Mouse (Mus musculus) myocyte (in vitro differentiated cells): ENCODE results near the gene Ddx23. TPM values are rescaled to one million over a fixed set of nuclear protein-coding genes. Genes with fewer than 3 reads are reported as not detected.

Experiments used
- H3K27me3 ChIP-seq: one replicate; pipeline ENCODE4 v1.6.1; 2011; ENCODE audit not compliant: control insufficient read depth, insufficient read depth, insufficient read length
- H3K36me3 ChIP-seq: one replicate; pipeline ENCODE4 v1.6.1; 2011; ENCODE audit not compliant: control insufficient read depth, insufficient read depth
- H3K4me2 ChIP-seq: one replicate; pipeline ENCODE4 v1.6.1; 2011; ENCODE audit warnings: low read depth, control low read depth
- H3K4me3 ChIP-seq: one replicate; pipeline ENCODE4 v1.5.1; 2011; ENCODE audit warnings: mild to moderate bottlenecking, control low read depth, moderate library complexity
- H3K79me2 ChIP-seq: one replicate; pipeline ENCODE4 v1.6.1; 2011; ENCODE audit not compliant: control insufficient read depth, insufficient read depth
- H3ac ChIP-seq: one replicate; pipeline ENCODE4 v1.6.1; 2011; ENCODE audit not compliant: control insufficient read depth, insufficient read length
- CEBPB ChIP-seq: IDR thresholded peaks from 2 replicates; pipeline ENCODE4 v1.6.1; 2011; ENCODE audit warnings: mild to moderate bottlenecking, moderate library complexity; ENCODE audit not compliant: poor library complexity, insufficient read depth, severe bottlenecking
- E2F4 ChIP-seq: IDR thresholded peaks from one replicate; pipeline ENCODE4 v1.6.1; 2011; ENCODE audit warnings: mild to moderate bottlenecking, control low read depth, moderate library complexity; ENCODE audit not compliant: insufficient read depth
- MAX ChIP-seq: IDR thresholded peaks from one replicate; pipeline ENCODE4 v1.6.1; 2011; ENCODE audit warnings: low read depth, mild to moderate bottlenecking, control low read depth
- MYOD1 ChIP-seq, 3 experiments: IDR thresholded peaks; one replicate each; pipeline ENCODE4 v1.6.1; 2011; ENCODE audit warnings: control low read depth in 2 of 3, low read depth in 2 of 3, mild to moderate bottlenecking in 2 of 3, moderate library complexity in 1 of 3; ENCODE audit not compliant: insufficient read length in 2 of 3, control insufficient read depth in 1 of 3
- MYOG ChIP-seq, 3 experiments: IDR thresholded peaks; one replicate each; pipeline ENCODE4 v1.6.1; 2011; ENCODE audit warnings: control low read depth in 2 of 3, low read depth in 2 of 3, mild to moderate bottlenecking in 2 of 3; ENCODE audit not compliant: insufficient read length in 2 of 3, control insufficient read depth in 1 of 3, insufficient read depth in 1 of 3
- POLR2A ChIP-seq: IDR thresholded peaks from one replicate; pipeline ENCODE4 v1.6.1; 2011; ENCODE audit warnings: low read depth, mild to moderate bottlenecking, control low read depth, moderate library complexity; ENCODE audit not compliant: insufficient read length
- POLR2AphosphoS2 ChIP-seq: IDR thresholded peaks from one replicate; pipeline ENCODE4 v1.6.1; 2011; ENCODE audit warnings: low read depth, control low read depth; ENCODE audit not compliant: insufficient read length
- REST ChIP-seq: IDR thresholded peaks from one replicate; pipeline ENCODE4 v1.6.1; 2011; ENCODE audit warnings: mild to moderate bottlenecking, control low read depth, moderate library complexity; ENCODE audit not compliant: insufficient read depth, insufficient read length
- SRF ChIP-seq: IDR thresholded peaks from one replicate; pipeline ENCODE4 v1.6.1; 2011; ENCODE audit warnings: low read depth; ENCODE audit not compliant: control insufficient read depth, insufficient read length
- TCF12 ChIP-seq: IDR thresholded peaks from one replicate; pipeline ENCODE4 v1.6.1; 2011; ENCODE audit warnings: mild to moderate bottlenecking, control low read depth; ENCODE audit not compliant: poor library complexity, insufficient read depth, severe bottlenecking
- TCF3 ChIP-seq: IDR thresholded peaks from one replicate; pipeline ENCODE4 v1.6.1; 2011; ENCODE audit warnings: low read depth, control low read depth; ENCODE audit not compliant: insufficient read length
- USF1 ChIP-seq: IDR thresholded peaks from one replicate; pipeline ENCODE4 v1.6.1; 2011; ENCODE audit warnings: low read depth, mild to moderate bottlenecking, control low read depth, moderate library complexity
- polyA plus RNA-seq: library from polyadenylated mRNA; unstranded; fragments of >200 nt; fragmentation: generic; extraction: Trizol; gene quantifications from one replicate; pipeline ENCODE4 v1.2.1, GENCODE M21; 2012; ENCODE audit warnings: missing spikeins

The Ddx23 gene
- polyA plus RNA-seq, 1 experiment, result 102 TPM

DNA sequence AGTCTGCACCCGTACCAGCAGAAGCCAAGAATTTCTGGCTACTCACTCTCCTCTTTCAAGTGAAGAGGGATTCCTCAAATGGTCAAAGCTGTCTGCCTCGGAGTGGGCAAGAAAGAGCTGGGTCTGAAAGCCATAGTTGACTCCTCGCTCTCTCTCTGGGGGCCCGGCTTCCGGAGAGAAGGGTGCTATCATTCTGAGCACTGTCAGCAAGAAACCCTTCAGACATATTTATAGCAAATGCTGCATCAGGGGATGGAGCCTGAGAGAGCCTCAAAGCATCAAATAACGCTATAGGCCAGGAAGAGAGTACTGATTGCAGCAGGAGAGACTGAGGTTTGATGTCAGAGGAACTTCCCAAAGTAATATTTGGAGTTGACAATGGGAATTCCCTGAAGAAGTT lies 33.2 kb downstream of the Ddx23 start:
- no peak for TF ChIP-seq MYOD1 (IDR thresholded peaks at IDR 0.05; ENCODE audit: control insufficient read depth in 1 of 3, insufficient read length in 2 of 3, low read depth in 2 of 3)
- TF ChIP-seq REST, result no peak
- no peak for TF ChIP-seq MAX
- no peak for TF ChIP-seq TCF3
- no peak for TF ChIP-seq MYOG (IDR thresholded peaks at IDR 0.05; ENCODE audit: control insufficient read depth in 1 of 3, insufficient read depth in 1 of 3, insufficient read length in 2 of 3, low read depth in 2 of 3)
- TF ChIP-seq TCF12, result no peak
- TF ChIP-seq POLR2AphosphoS2, result no peak
- no peak for TF ChIP-seq SRF
- TF ChIP-seq POLR2A, result no peak
- no peak for TF ChIP-seq USF1
- no peak for TF ChIP-seq CEBPB
- no peak for TF ChIP-seq E2F4
- H3K4me2 ChIP-seq, result no peak overlapping the region
- no peak overlapping the region for H3ac ChIP-seq
- H3K27me3 ChIP-seq, result no peaks in the 10 kb centered on the region
- H3K4me3 ChIP-seq, result no peak overlapping the region
- H3K36me3 ChIP-seq, result no peaks in the 10 kb centered on the region
- H3K79me2 ChIP-seq, result no peaks in the 10 kb centered on the region

DNA sequence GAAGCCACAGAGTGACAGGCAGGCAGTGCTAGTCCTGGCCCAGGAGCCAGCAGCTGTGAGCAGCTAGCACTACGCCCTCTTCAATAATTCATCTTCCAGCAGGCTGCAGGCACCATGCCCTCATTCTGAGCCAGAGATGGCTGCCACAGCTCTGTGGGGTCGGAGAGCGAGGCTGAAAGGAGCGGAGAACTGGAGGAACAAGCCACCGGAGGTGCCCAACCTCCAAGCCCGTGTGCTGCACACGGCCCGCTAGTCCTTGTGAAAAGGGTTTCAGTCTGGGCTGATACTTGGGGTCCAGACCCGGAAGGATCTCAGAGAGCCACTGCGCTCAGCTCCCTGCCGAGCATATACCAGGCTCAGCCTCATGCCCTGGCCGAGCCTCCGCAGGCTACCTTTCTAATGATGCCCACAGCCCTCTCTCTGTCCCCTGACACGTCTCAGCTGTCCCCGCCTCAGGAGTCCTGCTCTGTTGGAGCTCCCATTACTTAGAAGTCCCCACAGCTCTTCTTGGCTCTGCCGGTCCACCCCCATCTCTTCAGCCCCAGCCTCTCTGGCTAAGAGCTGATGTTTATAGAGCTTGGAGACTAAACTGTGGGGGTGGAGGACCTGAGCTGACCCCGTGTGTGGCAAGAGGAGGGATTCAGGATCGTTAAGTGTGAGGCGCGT lies 34.0 kb downstream of the Ddx23 start:
- Histone ChIP-seq H3K4me3 (no peak overlapping the region), H3K4me2 (no peak overlapping the region), H3K36me3 (no peaks in the 10 kb centered on the region), H3K27me3 (no peaks in the 10 kb centered on the region), H3K79me2 (no peaks in the 10 kb centered on the region), H3ac (no peak overlapping the region)
- no peak for TF ChIP-seq POLR2AphosphoS2
- TF ChIP-seq TCF3, result no peak
- no peak for TF ChIP-seq REST
- no peak for TF ChIP-seq TCF12
- TF ChIP-seq MAX, result no peak
- TF ChIP-seq E2F4, result no peak
- no peak for TF ChIP-seq CEBPB
- no peak for TF ChIP-seq SRF
- TF ChIP-seq POLR2A, result no peak
- TF ChIP-seq MYOD1 (IDR thresholded peaks at IDR 0.05; ENCODE audit: control insufficient read depth in 1 of 3, insufficient read length in 2 of 3, low read depth in 2 of 3), result peak in 2 of 3 experiments; percentile 9 to 75
- peak in 1 of 3 experiments; percentile 64 for TF ChIP-seq MYOG (IDR thresholded peaks at IDR 0.05; ENCODE audit: control insufficient read depth in 1 of 3, insufficient read depth in 1 of 3, insufficient read length in 2 of 3, low read depth in 2 of 3)
- no peak for TF ChIP-seq USF1

DNA sequence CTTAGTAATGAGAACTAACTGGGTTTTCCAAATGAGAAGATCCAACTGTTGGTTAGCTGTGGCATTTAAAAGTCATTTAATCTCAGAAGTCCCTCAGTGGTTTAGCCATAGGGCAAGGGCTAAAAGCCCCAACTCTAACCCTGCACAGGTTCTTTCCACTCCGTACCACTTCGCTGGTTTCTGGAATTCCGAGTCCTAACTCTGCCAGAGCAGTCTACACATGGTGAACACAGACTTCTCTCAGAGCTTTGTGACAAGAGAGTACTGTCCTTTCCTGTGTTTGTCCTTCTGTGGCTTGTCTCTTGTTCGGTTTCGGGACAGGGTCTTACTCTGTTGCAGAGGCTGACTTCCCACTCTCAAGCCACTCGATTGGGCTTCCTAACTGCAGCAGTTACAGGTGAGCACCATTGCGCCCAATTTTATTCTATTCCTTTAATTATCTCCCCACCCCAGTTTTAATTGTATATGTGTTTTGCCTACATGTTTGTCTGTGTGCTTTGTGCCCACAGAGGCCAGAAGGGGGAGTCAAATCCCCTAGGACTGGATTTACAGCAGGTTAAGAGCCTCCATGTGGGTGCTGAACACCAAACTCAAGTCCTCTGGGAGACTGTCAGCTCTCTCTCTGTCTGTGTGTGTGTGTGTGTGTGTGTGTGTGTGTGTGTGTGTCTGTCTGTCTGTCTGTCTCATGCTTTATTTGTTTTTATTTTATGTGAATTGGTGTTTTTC lies 36.0 kb downstream of the Ddx23 start:
- Histone ChIP-seq H3ac (no peak overlapping the region), H3K4me2 (peak overlapping the region; percentile 52), H3K27me3 (no peaks in the 10 kb centered on the region), H3K4me3 (no peak overlapping the region), H3K79me2 (no peaks in the 10 kb centered on the region), H3K36me3 (no peaks in the 10 kb centered on the region)
- TF ChIP-seq SRF (no peak), TCF12 (no peak), E2F4 (no peak), REST (no peak)

DNA sequence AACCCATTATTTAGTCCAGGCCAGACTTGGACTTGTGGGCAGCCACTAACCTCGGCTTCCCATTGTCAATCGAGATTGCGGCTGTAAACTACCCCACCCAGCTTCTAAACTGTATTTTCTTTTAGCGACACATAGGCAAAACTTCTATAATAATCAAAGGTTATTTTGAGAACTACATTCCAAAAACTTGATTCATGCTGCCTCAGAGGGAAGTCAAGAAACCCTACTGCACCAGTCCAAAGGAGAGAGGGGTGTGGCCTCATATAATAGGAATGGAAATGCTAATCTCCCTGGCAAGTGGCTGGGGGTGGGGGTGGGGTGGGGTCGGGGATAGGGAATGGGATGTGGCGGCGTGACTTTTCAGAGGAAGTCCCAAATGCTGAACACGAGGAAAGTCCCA lies 36.6 kb downstream of the Ddx23 start:
- no peak overlapping the region for H3ac ChIP-seq
- no peak overlapping the region for H3K4me3 ChIP-seq
- peak overlapping the region; percentile 79 for H3K4me2 ChIP-seq
- no peaks in the 10 kb centered on the region for H3K27me3 ChIP-seq
- H3K36me3 ChIP-seq, result no peaks in the 10 kb centered on the region
- H3K79me2 ChIP-seq, result no peaks in the 10 kb centered on the region
- TF ChIP-seq MYOG (IDR thresholded peaks at IDR 0.05; ENCODE audit: control insufficient read depth in 1 of 3, insufficient read depth in 1 of 3, insufficient read length in 2 of 3, low read depth in 2 of 3) (peak in 1 of 3 experiments; percentile 7), USF1 (no peak)

DNA sequence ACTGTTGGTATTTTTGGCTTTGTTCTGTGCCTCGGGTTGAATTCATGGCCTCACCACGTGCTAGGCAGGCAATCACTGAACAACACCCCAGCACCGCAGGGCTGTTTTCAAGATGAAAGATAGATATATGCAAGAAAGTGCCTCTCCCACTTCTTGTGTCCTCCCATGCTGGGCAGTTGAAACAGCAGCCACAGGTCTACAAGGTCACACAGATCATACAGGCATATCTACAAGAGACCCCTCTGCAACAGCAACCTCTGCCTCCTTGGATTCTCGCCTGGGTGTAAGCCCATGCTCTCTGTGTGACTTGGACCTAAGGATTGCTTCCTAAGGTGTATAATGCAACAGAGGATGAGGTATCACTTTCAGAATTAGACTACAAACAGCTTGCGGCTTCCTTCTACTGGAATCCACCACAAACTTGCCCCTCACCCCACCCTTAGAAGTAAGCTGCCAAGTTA lies 39.3 kb downstream of the Ddx23 start:
- Histone ChIP-seq H3K27me3 (no peaks in the 10 kb centered on the region), H3K36me3 (no peaks in the 10 kb centered on the region), H3ac (no peak overlapping the region), H3K4me3 (no peak overlapping the region), H3K79me2 (no peaks in the 10 kb centered on the region), H3K4me2 (no peak overlapping the region)
- TF ChIP-seq SRF (no peak), TCF12 (no peak), CEBPB (no peak), E2F4 (no peak), REST (no peak), TCF3 (no peak), MYOG (IDR thresholded peaks at IDR 0.05; ENCODE audit: control insufficient read depth in 1 of 3, insufficient read depth in 1 of 3, insufficient read length in 2 of 3, low read depth in 2 of 3) (no peak), USF1 (no peak), MAX (no peak), POLR2A (no peak), MYOD1 (IDR thresholded peaks at IDR 0.05; ENCODE audit: control insufficient read depth in 1 of 3, insufficient read length in 2 of 3, low read depth in 2 of 3) (no peak), POLR2AphosphoS2 (no peak)
